Mouse (Mus musculus) lung, adult 2 months (tissue): ENCODE measurements around the gene Eif3g.

Experiments
- CTCF ChIP-seq: fragments of 200-500 bp; IDR thresholded peaks from 2 replicates; pipeline ENCODE4 v1.5.1; 2011; ENCODE audit warnings: mild to moderate bottlenecking, low read length, control low read depth; ENCODE audit not compliant: insufficient read depth
- POLR2A ChIP-seq: fragments of 200-500 bp; IDR thresholded peaks from 2 replicates; pipeline ENCODE4 v1.6.1; 2011; ENCODE audit warnings: low read depth, mild to moderate bottlenecking, control low read depth, low read length, borderline replicate concordance; ENCODE audit errors: extremely low read depth

- no peak for TF ChIP-seq POLR2A
- TF ChIP-seq CTCF = no peak
These were observed 19.7 kb downstream of the Eif3g start for GRCm38 (mm10) chr9:20878710-20879065.
